Mouse (Mus musculus): Measurements from ENCODE around the gene Agpat2. TPM values are rescaled to one million over a fixed set of nuclear protein-coding genes. Genes with fewer than 3 reads are reported as not detected.
A peak's percentile ranks its signal among the peaks of the same experiment; 100 is the strongest.

Agpat2 gene
- total and polyA plus RNA-seq, 3 experiments = 22.3 to 42.4 TPM; not detected in 1

DNA sequence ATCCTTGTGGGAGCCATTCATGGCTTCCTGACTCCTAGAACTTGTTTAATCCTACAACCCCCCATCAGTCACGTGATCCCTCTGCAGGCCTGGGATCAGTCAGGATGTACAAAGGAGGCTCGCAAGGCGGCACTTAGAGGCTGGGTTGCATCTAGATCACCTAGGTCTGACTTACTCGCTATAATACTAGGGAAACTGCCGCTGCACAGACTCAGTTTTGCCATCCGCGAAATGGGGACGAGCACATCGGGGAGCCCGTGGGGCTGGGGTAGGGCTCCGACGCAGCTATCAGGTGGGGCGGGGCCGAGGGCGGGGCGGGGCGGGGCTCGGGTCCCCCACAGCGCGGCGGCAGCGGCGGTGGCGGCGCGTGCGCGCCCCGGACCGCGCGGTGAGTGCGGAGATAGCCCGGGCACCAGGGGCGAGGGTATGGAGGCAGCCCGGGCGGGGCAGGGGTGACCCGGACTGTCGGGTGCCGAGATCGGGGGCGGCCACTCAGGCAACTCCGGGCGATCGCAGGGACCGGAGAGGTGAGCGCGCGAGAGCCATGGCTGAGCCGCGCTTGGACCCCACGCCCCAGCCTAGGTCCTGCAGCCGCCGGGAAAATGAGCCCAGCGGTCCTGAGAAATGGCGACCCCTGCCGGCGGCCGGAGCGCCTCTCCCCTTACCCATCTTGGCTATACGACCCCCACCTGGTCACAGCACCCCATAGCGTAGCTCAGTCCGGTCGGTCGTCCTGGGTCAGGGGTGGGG is 17.7 kb downstream of the Agpat2 start, which contains the start of gene Gm20532 (continued):
- TF ChIP-seq ZMIZ1 (IDR thresholded peaks at IDR 0.05; ENCODE audit: low read depth, low read length) = no peak; the same call in 1 of the 2 replicates
- TF ChIP-seq POLR2AphosphoS5 (IDR thresholded peaks at IDR 0.05; ENCODE audit: borderline replicate concordance, low read depth, low read length) = no peak
- TF ChIP-seq MEF2A (IDR thresholded peaks at IDR 0.05; ENCODE audit: extremely low read depth, insufficient replicate concordance, low read depth, low read length, poor library complexity, severe bottlenecking) = 0 out of 2 replicates have a peak, but pooled peaks have one; percentile 6

DNA sequence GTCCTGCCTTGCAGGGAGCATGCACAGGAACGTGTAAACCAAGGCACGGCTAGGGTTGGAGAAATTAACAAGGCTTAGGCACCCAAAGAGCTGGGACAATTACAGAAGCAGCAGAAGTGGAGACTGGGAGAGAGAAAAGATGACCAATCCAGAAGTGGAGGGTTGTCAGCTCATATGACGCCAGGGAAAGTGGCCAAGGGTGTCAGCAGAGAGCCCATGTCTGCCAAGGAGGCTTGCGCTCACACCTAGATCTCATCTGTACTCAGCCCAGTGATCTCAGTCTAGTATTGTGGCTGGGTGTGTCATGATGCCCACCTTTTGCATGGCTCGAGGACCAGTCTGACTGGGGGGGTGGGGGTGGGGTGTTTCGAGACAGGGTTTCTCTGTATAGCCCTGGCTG is 18.5 kb downstream of the Agpat2 start:
- Histone ChIP-seq H3K79me2 (ENCODE audit: control insufficient read depth, insufficient read depth, low read length, poor library complexity) (no peaks in the 10 kb centered on the region; the same call in 1 of the 2 replicates), H3K36me3 (ENCODE audit: control insufficient read depth in 1 of 2, insufficient read depth in 2 of 2, low read length in 2 of 2) (peaks cover 0 to 11% of the 10 kb centered on the region in 2 experiments; a peak in 2 of 4 replicates), H3K9ac (ENCODE audit: control insufficient read depth, low read depth, low read length, poor library complexity, severe bottlenecking) (no peak overlapping the region), H3K27me3 (ENCODE audit: control insufficient read depth in 1 of 2, insufficient read depth in 2 of 2, low read length in 2 of 2) (no peaks in the 10 kb centered on the region), H3K9me3 (replicated peaks; ENCODE audit: insufficient read depth, low read length) (no peaks in the 10 kb centered on the region), H3K4me1 (ENCODE audit: control insufficient read depth in 1 of 2, insufficient read depth in 2 of 2, low read length in 2 of 2) (peaks cover 4 to 21% of the 10 kb centered on the region in 2 experiments; a peak in 3 of 4 replicates), H3K4me3 (ENCODE audit: control insufficient read depth in 1 of 2, insufficient read depth in 1 of 2, low read depth in 2 of 2, low read length in 2 of 2) (no peak overlapping the region), H3K27ac (ENCODE audit: control insufficient read depth, low read depth, low read length) (no peak overlapping the region)
- DNase-seq (ENCODE audit: low read depth, low spot score) = no peak
- TF ChIP-seq CHD2 (IDR thresholded peaks at IDR 0.05; ENCODE audit: low read length) (no peak), ZC3H11A (IDR thresholded peaks at IDR 0.05; ENCODE audit: low read depth, low read length) (no peak), BHLHE40 (IDR thresholded peaks at IDR 0.05; ENCODE audit: borderline replicate concordance, low read depth, low read length) (no peak), MAFK (IDR thresholded peaks at IDR 0.05; ENCODE audit: borderline replicate concordance, low read depth, low read length) (no peak), ZMIZ1 (IDR thresholded peaks at IDR 0.05; ENCODE audit: low read depth, low read length) (no peak), MEF2A (IDR thresholded peaks at IDR 0.05; ENCODE audit: extremely low read depth, insufficient replicate concordance, low read depth, low read length, poor library complexity, severe bottlenecking) (no peak), ETS1 (IDR thresholded peaks at IDR 0.05; ENCODE audit: low read depth, low read length) (no peak), GABPA (IDR thresholded peaks at IDR 0.05; ENCODE audit: low read depth, low read length) (no peak)

DNA sequence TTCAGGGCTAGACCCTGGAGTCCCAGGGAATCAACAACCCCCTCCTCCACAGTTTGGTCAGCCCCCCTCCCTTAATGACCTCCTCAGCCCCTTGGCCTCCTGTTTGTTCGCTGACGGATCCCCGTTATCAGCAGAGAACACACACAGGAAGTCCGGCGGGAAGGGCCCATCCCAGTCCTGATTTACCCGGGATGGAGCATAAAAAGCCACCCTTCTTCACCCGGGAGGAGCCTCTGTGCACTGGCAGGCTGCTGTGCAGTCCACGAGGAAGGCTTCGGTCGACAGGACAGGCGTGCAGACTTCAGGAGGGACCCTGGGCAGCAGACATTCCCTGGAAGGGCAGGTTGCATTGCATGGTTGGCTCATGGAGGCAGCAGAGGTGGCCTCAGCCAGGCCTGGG is 20.6 kb downstream of the Agpat2 start:
- no peaks in the 10 kb centered on the region; the same call in 1 of the 2 replicates for H3K79me2 ChIP-seq (ENCODE audit: control insufficient read depth, insufficient read depth, low read length, poor library complexity)
- H3K4me3 ChIP-seq (ENCODE audit: control insufficient read depth in 1 of 2, insufficient read depth in 1 of 2, low read depth in 2 of 2, low read length in 2 of 2) = no peak overlapping the region
- no peak overlapping the region for H3K27ac ChIP-seq (ENCODE audit: control insufficient read depth, low read depth, low read length)
- no peaks in the 10 kb centered on the region for H3K9me3 ChIP-seq (replicated peaks; ENCODE audit: insufficient read depth, low read length)
- no peak overlapping the region for H3K9ac ChIP-seq (ENCODE audit: control insufficient read depth, low read depth, low read length, poor library complexity, severe bottlenecking)
- DNase-seq (ENCODE audit: low read depth, low spot score) = no peak
- peaks cover 4 to 23% of the 10 kb centered on the region in 2 experiments; a peak in 3 of 4 replicates for H3K4me1 ChIP-seq (ENCODE audit: control insufficient read depth in 1 of 2, insufficient read depth in 2 of 2, low read length in 2 of 2)
- H3K27me3 ChIP-seq (ENCODE audit: control insufficient read depth in 1 of 2, insufficient read depth in 2 of 2, low read length in 2 of 2) = no peaks in the 10 kb centered on the region
- peaks cover 0 to 12% of the 10 kb centered on the region in 2 experiments; a peak in 2 of 4 replicates for H3K36me3 ChIP-seq (ENCODE audit: control insufficient read depth in 1 of 2, insufficient read depth in 2 of 2, low read length in 2 of 2)
- TF ChIP-seq TAL1 (IDR thresholded peaks at IDR 0.05; ENCODE audit: low read length) = peak; percentile 52
- no peak for TF ChIP-seq POLR2A (IDR thresholded peaks at IDR 0.05; ENCODE audit: control insufficient read depth in 1 of 2, insufficient read depth in 1 of 2, low read depth in 1 of 2, low read length in 2 of 2, poor library complexity in 1 of 2)
- TF ChIP-seq CTCF (IDR thresholded peaks at IDR 0.05 in 2 of 3, conservative IDR thresholded peaks at IDR 0.05 in 1 of 3; ENCODE audit: control insufficient read depth in 1 of 3, insufficient read depth in 1 of 3, low read depth in 2 of 3, low read length in 3 of 3, poor library complexity in 1 of 3, severe bottlenecking in 1 of 3) = no peak
- no peak for TF ChIP-seq JUND (IDR thresholded peaks at IDR 0.05; ENCODE audit: low read depth, low read length)
- TF ChIP-seq ZKSCAN1 (IDR thresholded peaks at IDR 0.05; ENCODE audit: low read depth, low read length) = no peak
- TF ChIP-seq RCOR1 (IDR thresholded peaks at IDR 0.05; ENCODE audit: low read depth, low read length) = peak; percentile 73
- peak; percentile 40 to 56; a peak in 3 of 4 replicates for TF ChIP-seq EP300 (IDR thresholded peaks at IDR 0.05; ENCODE audit: low read depth in 1 of 2, low read length in 2 of 2)
- no peak for TF ChIP-seq SMC3 (IDR thresholded peaks at IDR 0.05; ENCODE audit: low read depth, low read length)
- no peak for TF ChIP-seq CHD2 (IDR thresholded peaks at IDR 0.05; ENCODE audit: low read length)
- peak; percentile 51 for TF ChIP-seq TCF12 (IDR thresholded peaks at IDR 0.05; ENCODE audit: low read depth, low read length)
- TF ChIP-seq MAZ (IDR thresholded peaks at IDR 0.05; ENCODE audit: low read depth, low read length) = peak; percentile 48; the same call in 1 of the 2 replicates
- TF ChIP-seq SIN3A (IDR thresholded peaks at IDR 0.05; ENCODE audit: low read length) = no peak
- TF ChIP-seq USF2 (IDR thresholded peaks at IDR 0.05; ENCODE audit: borderline replicate concordance in 1 of 2, insufficient read depth in 1 of 2, low read depth in 1 of 2, low read length in 2 of 2) = no peak
- no peak for TF ChIP-seq E2F4 (IDR thresholded peaks at IDR 0.05; ENCODE audit: borderline replicate concordance, low read depth, low read length)
- no peak for TF ChIP-seq ZC3H11A (IDR thresholded peaks at IDR 0.05; ENCODE audit: low read depth, low read length)
- TF ChIP-seq HCFC1 (IDR thresholded peaks at IDR 0.05; ENCODE audit: low read depth, low read length) = no peak
- TF ChIP-seq ETS1 (IDR thresholded peaks at IDR 0.05; ENCODE audit: low read depth, low read length) = no peak
- TF ChIP-seq ZMIZ1 (IDR thresholded peaks at IDR 0.05; ENCODE audit: low read depth, low read length) = 0 out of 2 replicates have a peak, but pooled peaks have one; percentile 48
- no peak for TF ChIP-seq ELF1 (IDR thresholded peaks at IDR 0.05; ENCODE audit: low read depth, low read length)
- TF ChIP-seq MXI1 (IDR thresholded peaks at IDR 0.05; ENCODE audit: low read depth, low read length) = peak; percentile 24; the same call in 1 of the 2 replicates
- TF ChIP-seq MAX (IDR thresholded peaks at IDR 0.05; ENCODE audit: low read length) = no peak

All from MEL (cell line).